Mouse (Mus musculus) heart, postnatal 0 days (tissue): Measurements from ENCODE around the gene 1700016C15Rik. TPM values are rescaled to one million over a fixed set of nuclear protein-coding genes. Genes with fewer than 3 reads are reported as not detected.

Experiments used
- ATAC-seq: fragments of 200-750 bp; cut with Nextera tagmentation; 2 replicates; pipeline ENCODE4 v1.8.0; 2017; ENCODE audit warnings: low read depth, moderate number of reproducible peaks, moderate library complexity; ENCODE audit not compliant: insufficient read depth
- DNase-seq: peaks from one replicate; pipeline ENCODE4 v3.0.0-alpha.2; 2016; ENCODE audit warnings: low spot score
- H3K27ac ChIP-seq: fragments of 300-500 bp; sonication (generic); 2 replicates; pipeline ENCODE4 v1.5.1; 2014; ENCODE audit warnings: low read depth, mild to moderate bottlenecking
- H3K27me3 ChIP-seq: fragments of 300-500 bp; sonication (generic); 2 replicates; pipeline ENCODE4 v1.6.1; 2014; ENCODE audit warnings: low read length, mixed read lengths; ENCODE audit not compliant: control insufficient read depth, insufficient read depth
- H3K36me3 ChIP-seq: fragments of 300-500 bp; sonication (generic); replicated peaks from 2 replicates; pipeline ENCODE4 v1.6.1; 2014; ENCODE audit warnings: low read length, mixed read lengths; ENCODE audit not compliant: control insufficient read depth, insufficient read depth
- H3K4me1 ChIP-seq: fragments of 300-500 bp; sonication (generic); 2 replicates; pipeline ENCODE4 v1.6.1; 2014; ENCODE audit warnings: antibody characterized with exemption; ENCODE audit not compliant: control insufficient read depth, insufficient read depth
- H3K4me2 ChIP-seq: fragments of 300-500 bp; sonication (generic); 2 replicates; pipeline ENCODE4 v1.6.1; 2014; ENCODE audit warnings: low read depth, mild to moderate bottlenecking, low read length, moderate library complexity
- H3K4me3 ChIP-seq: fragments of 300-500 bp; sonication (generic); 2 replicates; pipeline ENCODE4 v1.5.1; 2014; ENCODE audit warnings: low read depth, low read length
- H3K9ac ChIP-seq: fragments of 300-500 bp; sonication (generic); replicated peaks from 2 replicates; pipeline ENCODE4 v1.6.1; 2014; ENCODE audit warnings: low read depth, low read length, mixed read lengths
- H3K9me3 ChIP-seq: fragments of 300-500 bp; sonication (generic); replicated peaks from 2 replicates; pipeline ENCODE4 v1.6.1; 2016; ENCODE audit warnings: low read length; ENCODE audit not compliant: control insufficient read depth
- CTCF ChIP-seq: IDR thresholded peaks from 2 replicates; pipeline ENCODE4 v1.5.1; 2016; ENCODE audit warnings: antibody characterized with exemption, control low read depth, low read depth
- EP300 ChIP-seq: IDR thresholded peaks from 2 replicates; pipeline ENCODE4 v1.6.1; 2016; ENCODE audit warnings: antibody characterized with exemption, low read depth
- WGBS: fragments of 180-500 bp; shearing (Covaris S2); extraction: QIAGEN DNeasy Blood & Tissue Kit; methylation state at CpG from one replicate; pipeline ENCODE4 v1.1.7; 2014; 5-methylcytosine and 5-hydroxymethylcytosine counted together
- polyA plus RNA-seq: library from polyadenylated mRNA; unstranded; fragments of >200 nt; fragmentation: Nextera tagmentation; extraction: Ambion mirVana; gene quantifications from 2 replicates; pipeline ENCODE4 v1.2.1, GENCODE M21; 2015
- total RNA-seq: library from RNA; depleted of rRNA; stranded (reverse); fragments of >200 nt; gene quantifications from 2 replicates; pipeline ENCODE4 v1.2.3, GENCODE M21; 2014; ENCODE audit warnings: low replicate concordance

The 1700016C15Rik gene
- total and polyA plus RNA-seq, 2 experiments from 2014 or later: not detected

GRCm38 (mm10) chr1:177703147-177703807, 26.3 kb upstream of the 1700016C15Rik start:
- ATAC-seq (no peak), DNase-seq (no peak)
- no peak overlapping the region for H3K4me3 ChIP-seq
- no peaks in the 10 kb centered on the region for H3K27me3 ChIP-seq
- TF ChIP-seq EP300 (no peak), CTCF (no peak)
- 38% methylated on average over 6 of the region's 6 CpGs for WGBS
- H3K4me2 ChIP-seq: no peak overlapping the region
- H3K9ac ChIP-seq: no peak overlapping the region
- no peaks in the 10 kb centered on the region for H3K4me1 ChIP-seq
- no peaks in the 10 kb centered on the region for H3K9me3 ChIP-seq
- no peak overlapping the region for H3K27ac ChIP-seq
- no peaks in the 10 kb centered on the region for H3K36me3 ChIP-seq

GRCm38 (mm10) chr1:177705204-177705603, 24.4 kb upstream of the 1700016C15Rik start:
- H3K9me3 ChIP-seq: 0 out of 2 replicates have a peak, but pooled peaks cover 4% of the 10 kb centered on the region
- H3K4me2 ChIP-seq: no peak overlapping the region
- TF ChIP-seq EP300 (no peak), CTCF (peak; percentile 32)
- no peaks in the 10 kb centered on the region for H3K27me3 ChIP-seq
- H3K9ac ChIP-seq: no peak overlapping the region
- ATAC-seq (no peak), DNase-seq (no peak)
- no peaks in the 10 kb centered on the region for H3K36me3 ChIP-seq
- 36% methylated on average over 2 of the region's 2 CpGs for WGBS
- H3K4me1 ChIP-seq: no peaks in the 10 kb centered on the region
- no peak overlapping the region for H3K4me3 ChIP-seq
- H3K27ac ChIP-seq: no peak overlapping the region

- no peak overlapping the region for H3K4me3 ChIP-seq
- TF ChIP-seq EP300: no peak
- TF ChIP-seq CTCF: no peak
- no peak overlapping the region for H3K27ac ChIP-seq
- no peak overlapping the region for H3K4me2 ChIP-seq
- H3K9ac ChIP-seq: no peak overlapping the region
- 74% methylated on average over 1 of the region's 1 CpGs for WGBS
- no peaks in the 10 kb centered on the region for H3K36me3 ChIP-seq
- ATAC-seq: no peak
- DNase-seq: no peak
- no peaks in the 10 kb centered on the region for H3K27me3 ChIP-seq
- no peaks in the 10 kb centered on the region for H3K4me1 ChIP-seq
- H3K9me3 ChIP-seq: 0 out of 2 replicates have a peak, but pooled peaks cover 4% of the 10 kb centered on the region
These were observed 22.0 kb upstream of the 1700016C15Rik start for GRCm38 (mm10) chr1:177707571-177707970.

GRCm38 (mm10) chr1:177708583-177709055, 21.0 kb upstream of the 1700016C15Rik start:
- TF ChIP-seq CTCF: no peak
- TF ChIP-seq EP300: no peak
- H3K4me3 ChIP-seq: no peak overlapping the region
- no peak overlapping the region for H3K9ac ChIP-seq
- DNase-seq (peak; percentile 78), ATAC-seq (peak; percentile 78)
- no peak overlapping the region for H3K4me2 ChIP-seq
- H3K4me1 ChIP-seq: no peaks in the 10 kb centered on the region
- H3K27ac ChIP-seq: peak overlapping the region; percentile 44; the same call in 1 of the 2 replicates
- WGBS: 36% methylated on average over 4 of the region's 4 CpGs
- 0 out of 2 replicates have a peak, but pooled peaks cover 4% of the 10 kb centered on the region for H3K9me3 ChIP-seq
- H3K36me3 ChIP-seq: no peaks in the 10 kb centered on the region
- no peaks in the 10 kb centered on the region for H3K27me3 ChIP-seq

GRCm38 (mm10) chr1:177711000-177711399, 18.6 kb upstream of the 1700016C15Rik start:
- Histone ChIP-seq H3K27ac (no peak overlapping the region), H3K4me1 (no peaks in the 10 kb centered on the region), H3K4me3 (no peak overlapping the region), H3K4me2 (no peak overlapping the region), H3K36me3 (no peaks in the 10 kb centered on the region), H3K9ac (no peak overlapping the region), H3K27me3 (no peaks in the 10 kb centered on the region), H3K9me3 (0 out of 2 replicates have a peak, but pooled peaks cover 4% of the 10 kb centered on the region)
- no peak for DNase-seq
- ATAC-seq: no peak
- TF ChIP-seq CTCF (no peak), EP300 (no peak)
- 68% methylated on average over 2 of the region's 2 CpGs for WGBS

GRCm38 (mm10) chr1:177711418-177711817, 18.2 kb upstream of the 1700016C15Rik start:
- ATAC-seq (no peak), DNase-seq (no peak)
- TF ChIP-seq EP300 (no peak), CTCF (no peak)
- Histone ChIP-seq H3K4me3 (no peak overlapping the region), H3K9me3 (0 out of 2 replicates have a peak, but pooled peaks cover 4% of the 10 kb centered on the region), H3K4me2 (no peak overlapping the region), H3K27ac (no peak overlapping the region), H3K27me3 (no peaks in the 10 kb centered on the region), H3K36me3 (no peaks in the 10 kb centered on the region), H3K4me1 (no peaks in the 10 kb centered on the region), H3K9ac (no peak overlapping the region)
- WGBS: 49% methylated on average over 2 of the region's 2 CpGs
